Mouse (Mus musculus) forebrain, embryonic 10.5 days (tissue): ENCODE measurements around the gene Ifngr1. TPM values are rescaled to one million over a fixed set of nuclear protein-coding genes. Genes with fewer than 3 reads are reported as not detected.

Experiments
- DNase-seq: peaks from one replicate; pipeline ENCODE4 v3.0.0-alpha.2; 2017; ENCODE audit warnings: low spot score; ENCODE audit errors: extremely low spot score
- H3K27ac ChIP-seq: fragments of 300-500 bp; sonication (generic); 2 replicates; pipeline ENCODE4 v1.5.1; 2016; ENCODE audit warnings: mild to moderate bottlenecking
- H3K27me3 ChIP-seq: fragments of 300-500 bp; sonication (generic); 2 replicates; pipeline ENCODE4 v1.6.1; 2016; ENCODE audit warnings: mild to moderate bottlenecking; ENCODE audit not compliant: poor library complexity, severe bottlenecking
- H3K36me3 ChIP-seq: fragments of 300-500 bp; sonication (generic); replicated peaks from 2 replicates; pipeline ENCODE4 v1.6.1; 2016; ENCODE audit warnings: mild to moderate bottlenecking, moderate library complexity
- H3K4me1 ChIP-seq: fragments of 300-500 bp; sonication (generic); 2 replicates; pipeline ENCODE4 v1.6.1; 2016
- H3K4me3 ChIP-seq: fragments of 300-500 bp; sonication (generic); 2 replicates; pipeline ENCODE4 v1.5.1; 2016; ENCODE audit warnings: mild to moderate bottlenecking, moderate library complexity
- H3K9me3 ChIP-seq: fragments of 300-500 bp; sonication (generic); 2 replicates; pipeline ENCODE4 v1.6.1; 2016; ENCODE audit warnings: mild to moderate bottlenecking, moderate library complexity
- WGBS: fragments of 180-500 bp; shearing (Covaris S2); methylation state at CpG from one replicate; pipeline ENCODE4 v1.1.7; 2016; 5-methylcytosine and 5-hydroxymethylcytosine counted together
- polyA plus RNA-seq: library from polyadenylated mRNA; unstranded; fragments of >200 nt; fragmentation: Nextera tagmentation; extraction: Ambion mirVana; gene quantifications from 2 replicates; pipeline ENCODE4 v1.2.1, GENCODE M21; 2016

Ifngr1 gene
- polyA plus RNA-seq, 1 experiment from 2014 or later: 27.7 TPM

DNA sequence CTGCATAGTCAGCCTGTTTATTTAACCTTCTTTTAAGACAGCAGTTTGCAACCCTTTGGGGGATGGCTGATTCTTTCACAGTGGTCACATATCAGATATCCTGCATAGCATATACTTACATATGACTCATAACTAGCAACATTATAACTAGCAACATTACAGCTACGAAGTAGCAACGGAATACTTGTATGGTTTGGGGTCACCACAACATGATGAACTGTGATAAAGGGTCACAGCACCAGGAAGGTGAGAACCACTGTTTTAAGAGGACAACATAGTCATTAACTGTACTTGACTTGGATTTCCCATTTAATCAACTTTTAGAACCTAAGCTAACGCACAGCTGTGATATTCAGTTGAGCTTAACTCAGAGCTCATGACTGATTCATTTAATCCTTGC is 14.2 kb upstream of the Ifngr1 start:
- Histone ChIP-seq H3K27ac (no peak overlapping the region), H3K36me3 (no peaks in the 10 kb centered on the region), H3K4me3 (no peak overlapping the region), H3K4me1 (no peaks in the 10 kb centered on the region), H3K9me3 (no peaks in the 10 kb centered on the region), H3K27me3 (no peaks in the 10 kb centered on the region)
- 92% methylated on average over 3 of the region's 3 CpGs for WGBS
- DNase-seq: no peak

DNA sequence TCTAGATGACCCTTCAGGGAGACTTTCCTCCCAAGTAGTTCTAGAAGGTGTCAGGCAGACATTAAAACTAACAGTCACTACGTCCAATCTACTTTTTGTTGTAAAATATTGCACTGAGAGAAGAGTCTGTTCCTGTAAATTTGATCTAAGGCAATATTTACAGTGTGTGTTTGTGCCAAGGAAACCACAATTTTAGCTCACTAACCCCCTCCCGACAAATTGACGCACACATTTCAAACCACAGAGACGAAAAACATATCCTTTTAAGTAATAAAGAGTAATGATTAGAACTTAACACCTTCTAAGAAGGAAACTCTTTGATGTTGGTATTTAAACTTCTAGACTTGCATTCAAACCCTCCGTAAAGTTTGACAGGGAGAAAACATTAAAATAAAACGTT is 13.7 kb upstream of the Ifngr1 start:
- 89% methylated on average over 6 of the region's 6 CpGs for WGBS

DNA sequence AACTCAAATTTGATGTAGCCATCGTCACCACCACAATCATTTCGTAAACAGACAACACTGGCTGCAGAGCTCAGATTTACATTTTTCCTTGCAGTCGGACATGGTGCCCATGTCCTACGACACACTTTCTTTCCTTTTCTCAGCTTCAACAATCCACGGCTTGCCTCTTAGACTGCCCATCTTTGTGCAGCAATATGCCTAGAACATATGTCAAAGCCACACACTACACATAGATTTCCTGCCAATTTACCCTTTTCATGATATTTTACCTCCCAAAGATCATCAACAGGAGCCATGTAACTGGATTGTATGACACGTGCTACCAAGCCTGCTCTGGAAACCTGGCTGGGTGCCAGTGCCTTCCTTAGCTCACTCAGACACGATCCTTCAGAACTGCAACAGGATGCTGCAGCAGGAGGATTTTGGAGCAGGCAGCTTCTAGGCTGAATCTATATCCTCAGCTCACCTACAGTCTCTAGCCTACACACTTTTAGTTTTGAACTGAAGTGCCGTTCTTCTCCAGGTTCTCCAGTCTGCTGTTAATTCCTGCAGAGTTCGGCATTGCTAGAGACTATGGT is 13.3 kb upstream of the Ifngr1 start:
- Histone ChIP-seq H3K27ac (no peak overlapping the region), H3K27me3 (no peaks in the 10 kb centered on the region), H3K4me3 (no peak overlapping the region), H3K4me1 (no peaks in the 10 kb centered on the region), H3K9me3 (no peaks in the 10 kb centered on the region), H3K36me3 (no peaks in the 10 kb centered on the region)
- DNase-seq: no peak
- WGBS: 88% methylated on average over 9 of the region's 9 CpGs

More for the DNA sequence above, 13.7 kb upstream of the Ifngr1 start:
- no peak for DNase-seq
- H3K36me3 ChIP-seq: no peaks in the 10 kb centered on the region
- no peaks in the 10 kb centered on the region for H3K27me3 ChIP-seq
- H3K9me3 ChIP-seq: no peaks in the 10 kb centered on the region
- no peak overlapping the region for H3K27ac ChIP-seq
- H3K4me1 ChIP-seq: no peaks in the 10 kb centered on the region
- no peak overlapping the region for H3K4me3 ChIP-seq

DNA sequence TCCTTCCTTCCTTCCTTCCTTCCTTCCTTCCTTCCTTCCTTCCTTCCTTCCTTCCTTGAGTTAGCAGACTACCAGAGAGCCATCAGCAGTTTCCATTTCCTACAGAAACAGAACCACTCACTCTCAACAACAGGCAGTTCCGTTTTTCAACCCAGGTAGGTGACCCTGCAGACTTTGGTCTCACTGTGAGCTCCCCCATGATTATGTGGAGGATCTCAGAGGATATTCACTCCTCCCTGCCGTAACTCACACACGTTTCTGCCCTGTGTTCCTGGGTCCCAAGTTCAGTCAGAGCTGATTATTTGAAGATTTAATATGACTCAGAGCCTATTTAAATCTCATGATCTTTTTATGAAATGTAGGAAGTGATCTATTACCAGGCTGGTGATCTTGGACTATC is 11.1 kb upstream of the Ifngr1 start:
- DNase-seq: no peak
- Histone ChIP-seq H3K4me3 (no peak overlapping the region), H3K36me3 (no peaks in the 10 kb centered on the region), H3K9me3 (no peaks in the 10 kb centered on the region), H3K4me1 (peaks cover 5% of the 10 kb centered on the region; the same call in 1 of the 2 replicates), H3K27me3 (no peaks in the 10 kb centered on the region), H3K27ac (no peak overlapping the region)
- WGBS: 69% methylated on average over 3 of the region's 3 CpGs

DNA sequence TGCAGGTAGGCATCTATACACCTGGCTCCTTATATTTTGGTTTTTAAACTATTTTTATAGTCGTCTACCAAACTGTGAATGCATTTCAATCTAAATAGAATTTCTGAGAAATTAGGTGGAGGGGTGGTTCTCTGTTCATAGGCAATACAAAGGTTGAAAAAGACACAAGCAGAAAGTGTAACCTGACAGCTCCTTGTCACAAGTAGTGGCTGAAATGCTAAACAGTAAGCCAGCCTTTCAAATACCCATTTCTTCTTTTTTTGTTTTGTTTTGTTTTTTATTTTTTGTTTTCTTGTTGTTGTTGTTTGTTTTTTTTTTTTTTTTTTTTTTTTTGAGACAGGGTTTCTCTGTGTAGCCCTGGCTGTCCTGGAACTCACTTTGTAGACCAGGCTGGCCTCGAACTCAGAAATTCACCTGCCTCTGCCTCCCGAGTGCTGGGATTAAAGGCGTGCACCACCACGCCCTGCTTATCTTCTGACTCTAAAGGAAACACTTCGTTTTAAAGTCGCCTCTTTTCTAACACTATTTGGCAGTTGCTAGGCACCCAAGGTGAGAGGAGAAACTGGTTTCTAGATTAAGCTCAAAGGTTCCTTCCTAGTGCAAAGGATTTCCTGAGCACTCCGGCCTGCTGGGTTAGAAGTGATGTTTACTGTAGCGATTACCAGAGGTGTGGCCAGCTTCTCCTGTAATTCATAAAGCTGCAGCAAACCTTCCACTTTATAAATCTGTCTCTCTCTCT is 9.7 kb upstream of the Ifngr1 start:
- Histone ChIP-seq H3K27me3 (no peaks in the 10 kb centered on the region), H3K9me3 (no peaks in the 10 kb centered on the region), H3K4me1 (peaks cover 5% of the 10 kb centered on the region; the same call in 1 of the 2 replicates), H3K4me3 (no peak overlapping the region), H3K36me3 (no peaks in the 10 kb centered on the region), H3K27ac (no peak overlapping the region)
- 82% methylated on average over 9 of the region's 9 CpGs for WGBS
- DNase-seq: no peak

DNA sequence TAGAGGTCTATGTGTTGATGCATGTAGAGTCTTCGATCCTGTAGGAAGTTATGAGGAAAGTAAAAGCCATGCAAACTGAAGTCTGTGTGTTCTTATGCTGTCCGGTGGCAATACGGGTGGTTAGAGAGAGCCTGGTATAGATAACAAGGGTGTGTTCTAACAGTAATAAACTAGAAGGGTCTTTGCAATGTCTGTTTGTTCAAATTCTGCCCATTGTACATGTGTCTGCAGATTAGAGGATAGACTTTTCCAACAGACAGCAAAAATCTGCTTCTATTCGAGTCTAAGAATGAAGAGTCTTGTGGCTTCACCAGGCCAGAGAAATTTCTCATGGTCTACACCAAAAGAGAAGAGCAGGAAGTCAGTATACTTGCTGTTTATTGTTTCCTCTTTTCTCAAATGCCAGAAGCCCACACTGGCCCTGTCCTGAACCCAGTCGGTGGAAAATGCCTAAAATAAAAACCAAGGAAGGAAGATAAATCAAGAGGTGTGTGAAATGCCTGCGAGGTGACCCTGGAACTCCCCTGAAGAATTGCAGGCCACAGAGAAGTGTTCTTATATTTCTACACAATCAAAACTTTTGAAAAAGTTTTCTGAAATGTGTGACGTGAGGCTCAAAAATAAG is 8.8 kb upstream of the Ifngr1 start:
- no peak overlapping the region for H3K27ac ChIP-seq
- H3K27me3 ChIP-seq: no peaks in the 10 kb centered on the region
- peaks cover 5% of the 10 kb centered on the region; the same call in 1 of the 2 replicates for H3K4me1 ChIP-seq
- 85% methylated on average over 7 of the region's 7 CpGs for WGBS
- H3K9me3 ChIP-seq: no peaks in the 10 kb centered on the region
- H3K36me3 ChIP-seq: no peaks in the 10 kb centered on the region
- no peak for DNase-seq
- no peak overlapping the region for H3K4me3 ChIP-seq

DNA sequence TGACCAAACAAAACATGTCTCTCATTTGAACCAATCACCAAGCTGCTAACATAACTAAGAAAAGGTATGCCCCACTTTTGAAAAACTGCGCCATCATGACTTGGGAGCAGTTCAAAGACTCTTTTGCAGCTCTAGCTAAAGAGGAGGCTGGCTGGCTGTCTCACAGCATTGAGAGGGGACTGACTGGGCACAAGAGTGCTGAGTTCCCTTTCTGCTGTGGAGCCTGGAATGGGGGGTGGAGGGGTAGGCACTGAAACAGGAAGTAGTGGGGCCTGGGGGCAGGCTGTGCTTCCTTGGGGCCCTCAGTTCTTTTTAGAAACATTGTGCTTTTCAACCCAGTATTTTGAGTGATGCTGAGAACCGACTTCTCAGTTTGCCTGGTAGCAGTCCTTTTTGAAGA is 7.7 kb upstream of the Ifngr1 start:
- Histone ChIP-seq H3K4me1 (peaks cover 5% of the 10 kb centered on the region; the same call in 1 of the 2 replicates), H3K27ac (0 out of 2 replicates have a peak overlapping the region, but pooled peaks have one; percentile 5), H3K36me3 (no peaks in the 10 kb centered on the region), H3K9me3 (no peaks in the 10 kb centered on the region), H3K4me3 (no peak overlapping the region), H3K27me3 (no peaks in the 10 kb centered on the region)
- WGBS: 79% methylated on average over 2 of the region's 2 CpGs
- DNase-seq: no peak

DNA sequence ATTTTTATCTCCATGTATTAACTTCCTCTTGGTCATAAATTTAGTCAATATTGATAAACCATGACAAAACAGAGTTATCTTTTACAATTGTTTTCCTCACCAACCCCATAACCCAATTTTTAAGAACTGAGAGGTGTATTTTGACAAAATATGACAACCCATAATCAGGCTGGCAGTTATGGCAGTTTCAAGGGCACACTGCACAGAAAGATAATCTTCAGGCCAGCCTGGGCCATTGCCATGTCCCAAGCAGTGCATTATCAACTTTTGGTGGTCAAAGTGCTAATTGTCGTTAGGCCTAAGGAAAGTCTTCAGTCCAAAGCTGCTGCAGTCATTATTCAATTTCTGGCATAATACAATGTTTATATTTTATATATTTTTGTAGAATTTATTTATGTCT is 6.9 kb upstream of the Ifngr1 start:
- no peak for DNase-seq
- no peaks in the 10 kb centered on the region for H3K36me3 ChIP-seq
- H3K4me1 ChIP-seq: peaks cover 5% of the 10 kb centered on the region; the same call in 1 of the 2 replicates
- peaks cover 2% of the 10 kb centered on the region; the same call in 1 of the 2 replicates for H3K27me3 ChIP-seq
- no peak overlapping the region for H3K27ac ChIP-seq
- 88% methylated on average over 1 of the region's 1 CpGs for WGBS
- no peak overlapping the region for H3K4me3 ChIP-seq
- no peaks in the 10 kb centered on the region for H3K9me3 ChIP-seq

DNA sequence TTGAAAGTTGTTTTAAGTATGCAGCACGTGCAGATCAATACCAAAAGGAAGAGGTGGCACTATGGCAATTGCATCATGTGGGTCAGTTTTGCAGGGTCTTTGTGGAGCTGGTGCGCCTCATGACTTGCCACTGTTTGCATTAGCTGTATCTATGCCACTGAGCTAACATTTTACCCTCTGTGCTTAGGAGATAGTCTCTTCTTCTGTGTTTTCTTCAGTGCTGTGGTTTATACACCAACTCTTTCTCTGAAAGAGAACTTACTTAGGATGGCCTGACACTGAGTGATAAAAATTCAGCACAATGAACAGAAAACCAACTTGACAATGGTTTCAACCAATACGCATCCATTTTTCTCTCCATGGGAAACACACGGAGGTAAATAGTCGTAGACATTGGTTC is 5.9 kb upstream of the Ifngr1 start:
- Histone ChIP-seq H3K4me1 (peaks cover 5% of the 10 kb centered on the region; the same call in 1 of the 2 replicates), H3K27me3 (peaks cover 11% of the 10 kb centered on the region; the same call in 1 of the 2 replicates), H3K36me3 (no peaks in the 10 kb centered on the region), H3K4me3 (no peak overlapping the region), H3K9me3 (no peaks in the 10 kb centered on the region), H3K27ac (no peak overlapping the region)
- 92% methylated on average over 5 of the region's 5 CpGs for WGBS
- DNase-seq: no peak

DNA sequence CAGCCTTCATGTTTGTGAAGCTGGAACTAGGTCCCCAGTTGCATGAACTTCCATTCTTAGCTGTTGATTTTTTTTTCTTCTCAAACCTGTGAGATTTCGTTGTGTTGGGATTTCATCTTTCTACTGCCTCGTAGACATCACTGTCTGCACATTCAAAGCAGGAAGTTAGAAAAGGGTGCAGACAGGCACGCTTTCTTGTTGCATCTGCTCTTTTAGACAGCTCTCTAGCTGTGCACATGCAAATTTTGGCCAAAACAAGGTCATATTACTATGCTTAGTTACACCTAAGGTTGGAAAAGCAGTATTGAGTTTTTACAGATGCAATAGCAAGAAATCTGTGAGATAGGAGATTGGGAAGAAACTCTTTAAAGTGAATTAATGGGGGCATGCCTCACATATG is 4.5 kb upstream of the Ifngr1 start:
- 79% methylated on average over 3 of the region's 3 CpGs for WGBS
- Histone ChIP-seq H3K27ac (no peak overlapping the region), H3K36me3 (no peaks in the 10 kb centered on the region), H3K9me3 (no peaks in the 10 kb centered on the region), H3K4me3 (no peak overlapping the region), H3K27me3 (peaks cover 14% of the 10 kb centered on the region; the same call in 1 of the 2 replicates), H3K4me1 (peaks cover 12% of the 10 kb centered on the region)
- no peak for DNase-seq

DNA sequence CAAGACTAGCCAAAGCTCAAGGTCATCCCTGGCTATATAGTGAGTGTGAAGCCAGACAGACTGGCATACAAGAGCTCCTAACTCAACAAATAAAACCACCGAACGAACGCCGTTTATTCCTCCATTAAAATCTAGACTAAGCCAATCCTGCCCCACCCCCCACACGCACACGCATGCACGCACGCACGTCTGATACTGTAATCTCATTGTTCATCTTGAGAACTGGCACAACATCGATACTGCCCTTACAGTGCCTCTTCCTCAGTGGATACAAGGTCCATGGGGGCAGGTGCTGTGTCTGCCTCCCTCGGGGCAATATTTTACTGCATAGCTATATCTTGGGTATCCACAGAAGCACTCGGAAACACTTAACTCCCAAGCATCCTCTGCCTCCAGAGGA is 2.1 kb upstream of the Ifngr1 start:
- no peaks in the 10 kb centered on the region for H3K9me3 ChIP-seq
- 87% methylated on average over 12 of the region's 12 CpGs for WGBS
- peaks cover 19% of the 10 kb centered on the region for H3K4me1 ChIP-seq
- H3K4me3 ChIP-seq: no peak overlapping the region
- DNase-seq: no peak
- no peaks in the 10 kb centered on the region for H3K36me3 ChIP-seq
- H3K27me3 ChIP-seq: peaks cover 14% of the 10 kb centered on the region; the same call in 1 of the 2 replicates
- no peak overlapping the region for H3K27ac ChIP-seq

DNA sequence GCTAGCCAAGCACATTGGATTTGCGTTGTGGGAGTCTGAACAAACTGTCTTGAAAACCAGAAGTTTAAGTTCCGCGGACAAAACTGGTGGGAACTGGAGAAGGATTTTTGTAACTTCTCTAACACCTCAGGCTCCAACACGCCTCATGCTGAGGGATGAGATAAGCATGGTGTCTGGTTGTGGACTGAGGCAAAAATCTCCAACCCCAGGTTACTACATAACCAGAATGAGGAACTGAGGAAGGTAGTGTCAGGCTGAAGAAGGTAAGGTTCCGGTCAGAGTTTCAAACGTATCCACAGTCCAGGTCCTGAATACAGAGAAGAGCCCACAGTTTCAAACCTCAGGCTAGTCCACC is 486 bp upstream of the Ifngr1 start:
- Histone ChIP-seq H3K9me3 (no peaks in the 10 kb centered on the region), H3K4me3 (peak overlapping the region; percentile 77), H3K4me1 (peaks cover 19% of the 10 kb centered on the region), H3K27ac (no peak overlapping the region), H3K27me3 (peaks cover 14% of the 10 kb centered on the region; the same call in 1 of the 2 replicates), H3K36me3 (no peaks in the 10 kb centered on the region)
- no peak for DNase-seq
- WGBS: 30% methylated on average over 6 of the region's 6 CpGs

DNA sequence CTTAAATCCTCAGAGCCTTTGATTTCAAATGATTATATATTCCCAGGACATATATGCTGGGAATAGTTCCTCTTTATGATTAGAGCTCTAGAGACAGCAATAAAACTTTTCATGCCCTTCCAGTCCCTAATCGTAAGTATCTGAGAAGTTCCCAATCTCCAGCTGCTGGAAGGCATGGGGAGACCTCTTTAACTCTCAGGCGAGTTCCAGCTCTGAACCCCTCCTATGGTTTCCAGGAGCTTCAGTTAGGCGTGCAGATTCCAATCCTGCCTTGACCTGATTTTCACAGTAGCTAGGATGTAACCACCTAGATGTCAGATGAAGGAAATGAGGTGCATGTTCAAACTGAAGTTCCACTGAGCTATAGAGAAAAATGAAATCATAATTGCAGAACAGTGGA is 807 bp downstream of the Ifngr1 start:
- 11% methylated on average over 3 of the region's 3 CpGs for WGBS
- Histone ChIP-seq H3K4me3 (peak overlapping the region; percentile 77), H3K4me1 (peaks cover 19% of the 10 kb centered on the region), H3K27me3 (peaks cover 14% of the 10 kb centered on the region; the same call in 1 of the 2 replicates), H3K9me3 (no peaks in the 10 kb centered on the region), H3K27ac (peak overlapping the region; percentile 90; the same call in 1 of the 2 replicates), H3K36me3 (no peaks in the 10 kb centered on the region)
- no peak for DNase-seq
